Mouse (Mus musculus) frontal cortex, adult (tissue): ENCODE measurements around the gene Gga2.
A peak's percentile ranks its signal among the peaks of the same experiment; 100 is the strongest.

ENCODE experiments used
- ATAC-seq: cut with Nextera tagmentation; 2 replicates; pipeline ENCODE4 v1.9.2; 2017; ENCODE audit warnings: mild to moderate bottlenecking, moderate library complexity, mixed read lengths; ENCODE audit not compliant: low TSS enrichment

Gene Gga2

DNA sequence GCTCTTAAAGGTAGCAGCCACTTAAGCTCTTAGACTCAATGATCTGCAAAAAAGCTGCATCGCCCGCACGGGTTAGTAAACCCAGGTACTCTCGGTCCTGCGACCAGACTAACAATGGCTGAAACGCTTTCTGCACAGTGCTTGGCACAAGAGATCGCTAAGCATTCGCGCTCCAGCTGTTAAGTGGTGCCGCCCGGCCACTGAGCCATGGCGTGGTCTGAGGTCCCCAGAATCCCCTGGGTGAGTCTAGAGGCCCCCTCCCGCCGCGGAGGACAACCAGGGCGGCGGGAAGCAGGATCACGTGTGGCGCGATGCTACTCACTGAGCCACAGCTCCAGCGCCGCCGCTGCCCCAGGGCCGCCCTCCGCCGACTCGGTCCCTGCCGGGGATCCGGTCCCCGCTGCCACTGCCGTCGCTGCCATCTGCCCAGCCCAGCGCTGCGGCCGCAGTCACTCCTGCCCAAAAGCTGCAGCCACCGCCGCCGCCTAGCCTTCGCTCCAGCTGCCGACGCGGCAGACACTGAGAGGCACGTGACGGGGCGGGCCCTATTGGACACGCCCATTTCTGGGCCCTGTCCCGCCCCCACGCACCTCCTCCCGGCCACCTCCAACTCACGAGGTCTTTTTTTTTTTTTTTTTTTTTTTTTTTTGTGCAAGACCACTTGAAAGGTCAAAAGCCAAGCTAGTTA, at the start of gene Gga2:
TSS of gene Gga2 (minus strand) at position 556 of the 688 bp plus-strand sequence.
- ATAC-seq: peak; percentile 62

DNA sequence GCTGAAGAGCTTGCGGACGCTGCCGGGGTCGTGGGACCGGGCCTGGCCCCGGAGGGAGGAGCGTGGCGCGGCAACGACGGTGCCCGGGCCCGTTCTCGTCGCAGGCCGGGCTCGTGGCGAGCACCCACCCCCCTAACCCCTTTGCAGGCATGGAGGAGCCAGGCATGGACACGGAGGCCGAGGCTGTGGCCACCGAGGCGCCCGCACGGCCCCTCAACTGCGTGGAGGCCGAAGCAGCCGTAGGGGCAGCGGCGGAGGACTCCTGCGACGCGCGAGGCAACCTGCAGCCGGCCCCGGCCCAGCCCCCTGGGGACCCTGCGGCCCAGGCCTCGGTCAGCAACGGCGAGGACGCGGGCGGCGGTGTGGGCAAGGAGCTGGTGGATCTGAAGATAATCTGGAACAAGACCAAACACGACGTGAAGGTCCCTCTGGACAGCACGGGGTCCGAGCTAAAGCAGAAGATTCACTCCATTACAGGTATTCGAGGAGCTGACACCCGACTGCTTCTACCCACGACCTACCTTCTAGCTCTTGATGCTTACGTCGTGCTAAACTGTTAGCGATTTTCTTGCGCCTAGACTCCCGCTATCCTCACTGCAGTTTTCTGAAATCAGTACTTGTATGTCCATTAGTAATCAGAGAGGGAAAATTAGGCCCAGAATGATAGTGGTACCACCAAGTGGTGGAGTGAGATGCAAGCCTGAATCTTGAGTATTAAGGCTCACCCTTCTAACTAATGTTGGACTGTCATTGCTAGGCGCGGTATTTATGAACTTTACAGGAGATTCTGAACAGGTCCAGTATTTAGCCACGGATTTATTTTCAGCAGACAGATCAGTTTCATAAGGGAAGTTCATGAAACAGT, 46.7 kb upstream of the Gga2 start:
- ATAC-seq: peak; percentile 9; the same call in 1 of the 2 replicates

DNA sequence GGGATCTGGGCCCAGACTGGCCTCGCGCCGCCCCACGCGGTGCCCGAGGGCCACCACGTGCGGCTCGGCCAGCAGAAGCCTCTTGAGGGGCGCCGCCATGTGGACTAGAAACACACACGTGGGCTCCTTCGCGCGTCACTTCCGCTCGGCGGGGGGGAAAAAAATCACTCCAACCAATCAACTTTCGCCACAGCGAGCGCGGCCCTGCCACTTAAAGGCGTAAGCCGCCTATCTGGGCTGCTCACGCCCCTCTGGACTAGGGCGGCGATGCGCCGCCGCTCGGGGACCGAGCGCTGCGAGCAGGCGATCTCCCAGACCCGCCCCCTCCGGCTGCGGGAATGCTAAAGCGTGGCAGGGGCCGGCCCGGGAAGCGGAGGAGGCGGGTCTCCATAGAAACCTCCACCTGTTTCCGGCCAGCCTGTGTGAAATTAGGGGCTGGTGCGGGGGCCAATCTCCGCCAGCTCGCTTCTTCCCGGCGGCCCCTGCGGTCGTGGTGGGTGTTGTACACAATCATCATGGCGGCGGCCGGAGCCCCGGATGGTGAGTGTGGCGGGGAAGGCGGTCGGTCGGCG, 46.0 kb upstream of the Gga2 start, which contains the start of the genes Ubfd1 and Ears2:
TSS of gene Ubfd1 (plus strand) at position 231 of the 572 bp plus-strand sequence.
TSS of gene Ears2 (minus strand) at position 319 of the 572 bp plus-strand sequence.
- ATAC-seq: peak; percentile 96

DNA sequence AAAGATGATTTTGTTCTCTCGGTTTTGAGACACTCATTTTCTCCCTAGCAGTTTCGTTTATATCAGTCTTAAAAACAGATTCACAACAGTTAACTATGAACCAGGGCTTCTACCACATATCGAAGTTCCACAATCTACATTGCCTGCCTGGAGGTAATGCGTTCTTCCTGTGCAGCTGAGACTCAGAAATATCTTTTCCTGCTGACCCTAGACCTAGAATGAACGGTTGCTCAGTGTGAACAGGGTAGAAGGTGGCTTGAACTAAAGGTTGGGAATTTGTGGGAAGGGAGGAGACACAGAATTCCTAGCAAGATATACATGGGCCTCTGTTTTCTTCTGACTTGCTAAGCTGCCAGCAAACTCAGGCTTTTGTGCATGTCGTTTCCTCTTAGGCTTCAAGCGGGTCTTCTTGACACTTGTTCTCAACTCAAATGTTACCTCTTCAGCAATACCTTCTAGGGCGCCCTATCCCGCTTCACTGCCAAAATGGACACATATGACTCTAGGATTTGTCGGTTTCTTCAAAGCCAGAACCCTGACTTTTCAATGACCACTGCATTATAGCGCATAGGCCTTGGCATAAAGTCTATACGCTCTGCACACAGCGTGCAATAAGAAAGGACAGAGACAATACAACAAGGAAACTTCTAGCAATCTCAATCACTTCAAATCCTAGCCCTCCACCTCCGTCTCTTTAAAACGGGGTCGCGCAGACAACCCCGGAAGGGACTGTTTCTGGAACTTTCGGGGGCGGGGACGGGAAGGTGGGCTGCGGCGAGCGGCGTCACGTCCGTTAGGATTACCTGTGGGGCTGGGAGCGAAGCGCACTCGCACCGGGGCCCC, 45.3 kb upstream of the Gga2 start:
- ATAC-seq: peak; percentile 66

DNA sequence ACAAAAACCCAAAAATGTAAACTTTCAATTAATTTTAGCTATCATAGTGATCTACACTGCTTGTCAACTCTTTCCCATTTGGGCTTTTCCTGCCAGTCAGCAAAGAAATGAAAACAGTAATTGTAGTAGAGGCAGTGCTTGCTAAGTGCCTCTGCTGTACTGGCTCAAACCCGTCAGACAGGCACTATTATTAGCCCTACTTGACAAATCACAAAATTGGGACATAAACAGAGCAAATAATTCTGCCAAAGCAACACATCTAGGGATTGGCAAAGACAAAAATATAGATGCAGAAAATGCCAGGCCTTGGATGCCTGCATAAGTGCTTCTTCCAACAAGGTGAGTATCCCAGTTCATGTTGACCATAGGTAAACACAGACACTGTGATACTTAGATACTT, 44.6 kb upstream of the Gga2 start:
- ATAC-seq: no peak

DNA sequence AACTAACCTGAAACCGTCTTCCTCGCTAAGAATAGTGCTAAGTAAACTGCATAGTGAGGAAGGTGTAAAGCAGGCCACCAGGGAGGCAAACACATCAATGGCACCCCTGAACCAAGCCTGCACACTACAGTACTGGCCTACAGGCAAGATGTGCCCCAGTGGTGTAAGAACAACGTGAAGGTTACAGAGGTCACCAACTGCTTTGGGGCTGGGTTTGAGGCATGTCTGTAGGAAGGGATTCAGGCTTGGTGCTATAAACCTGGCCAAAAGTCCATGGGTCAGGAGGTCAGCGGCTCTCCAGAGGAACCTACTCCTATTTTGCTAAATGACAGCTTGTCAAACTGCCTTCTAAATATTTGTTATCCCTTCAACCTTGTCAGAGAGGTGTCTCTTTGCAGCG, 35.6 kb upstream of the Gga2 start:
- ATAC-seq: no peak

DNA sequence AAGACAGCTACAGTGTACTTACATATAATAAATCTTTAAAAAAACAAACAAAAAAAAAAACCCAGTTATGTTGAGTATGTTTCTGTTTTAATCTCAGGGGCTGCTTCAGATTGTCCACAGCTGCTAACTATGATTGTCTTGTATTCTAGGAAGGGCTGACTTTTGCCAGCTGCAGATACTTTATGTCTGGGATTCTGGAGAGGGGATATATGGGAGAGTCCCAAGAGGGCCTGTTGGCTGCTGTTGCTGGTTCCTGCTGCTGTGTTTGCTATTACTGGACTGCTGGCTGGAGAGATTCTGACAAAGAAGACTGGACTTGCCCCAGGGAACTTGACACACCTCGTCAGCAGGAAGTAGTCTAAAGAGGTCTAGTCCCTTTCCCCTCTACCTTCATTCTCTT, 29.8 kb upstream of the Gga2 start:
- ATAC-seq: no peak

DNA sequence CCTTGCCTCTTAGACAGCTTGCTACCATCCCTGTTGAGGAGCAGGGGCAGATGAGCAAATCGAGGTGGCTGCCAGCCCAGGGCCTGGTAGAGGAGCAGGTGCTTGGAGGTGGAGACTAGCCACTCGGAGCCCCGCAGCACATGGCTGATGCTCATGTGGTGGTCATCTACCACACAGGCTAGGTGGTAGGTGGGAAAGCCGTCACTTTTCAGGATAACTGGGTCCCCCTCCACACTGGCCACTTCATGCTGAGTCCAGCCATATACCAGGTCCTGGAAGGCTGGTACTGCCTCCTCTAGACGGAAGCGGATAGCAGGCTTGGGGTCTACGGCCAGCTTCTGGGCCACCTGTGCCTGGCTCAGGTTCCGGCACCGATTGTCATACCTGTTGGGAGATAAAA, 27.2 kb upstream of the Gga2 start:
- no peak for ATAC-seq

DNA sequence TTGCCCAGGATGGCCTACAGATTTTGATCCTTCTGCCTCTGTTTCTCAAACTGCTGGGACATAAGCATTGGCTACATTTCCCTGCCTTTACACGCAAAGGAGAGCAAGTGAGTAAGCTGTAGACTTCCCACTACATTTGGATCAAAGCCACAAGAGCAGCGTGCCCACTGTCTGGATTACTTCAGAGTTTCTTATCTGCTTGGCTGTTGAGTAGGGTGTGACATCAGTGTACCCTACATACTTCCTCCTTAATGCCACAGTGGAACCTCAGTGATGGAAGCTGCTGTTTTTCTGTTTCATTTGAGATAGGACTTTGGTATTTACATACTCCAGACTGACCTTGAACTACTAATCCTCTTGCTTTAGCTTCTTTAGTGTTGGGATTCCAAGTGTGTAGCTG, 25.8 kb upstream of the Gga2 start:
- no peak for ATAC-seq

DNA sequence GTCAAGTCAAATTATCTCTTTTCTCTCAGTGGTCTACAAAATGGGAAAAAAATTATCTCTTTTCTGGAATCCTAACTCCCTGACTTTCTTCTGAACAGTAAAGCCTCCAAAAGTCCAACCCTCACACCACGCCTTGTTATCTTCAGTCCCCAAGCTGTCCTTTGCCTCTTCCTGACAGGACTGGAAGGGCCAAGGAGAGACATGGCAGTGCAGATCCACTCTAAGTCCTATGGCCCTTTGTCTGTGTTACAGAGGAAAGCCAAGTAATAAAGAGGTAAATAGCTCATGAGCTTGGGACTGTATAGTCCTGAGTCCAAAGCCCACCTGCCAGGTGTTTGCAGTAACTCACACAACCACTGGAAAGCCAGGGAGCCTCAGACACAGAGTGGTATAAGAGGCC, 24.7 kb upstream of the Gga2 start:
- ATAC-seq: no peak

DNA sequence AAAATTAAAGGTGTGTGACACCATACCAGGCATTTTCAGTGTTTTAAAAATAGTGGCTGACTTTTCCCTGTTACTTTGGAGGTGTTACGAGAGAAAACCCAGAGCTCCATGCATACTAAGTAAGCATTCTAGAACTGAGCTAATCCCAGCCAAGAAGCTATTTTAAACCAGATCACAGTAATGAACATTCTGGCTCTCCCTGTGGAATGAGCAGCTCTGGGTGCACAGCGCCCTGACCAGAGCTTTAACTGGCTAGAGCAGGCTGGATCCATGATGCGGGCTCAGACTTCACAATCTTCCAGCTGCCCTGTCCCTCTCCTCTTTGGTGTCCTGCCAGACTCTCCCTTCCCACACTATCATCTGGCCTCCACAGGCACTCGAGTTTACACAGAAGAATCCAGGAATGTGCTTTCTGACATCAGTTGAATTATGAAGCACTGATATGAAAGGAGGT, 24.2 kb upstream of the Gga2 start:
- ATAC-seq: peak; percentile 99

DNA sequence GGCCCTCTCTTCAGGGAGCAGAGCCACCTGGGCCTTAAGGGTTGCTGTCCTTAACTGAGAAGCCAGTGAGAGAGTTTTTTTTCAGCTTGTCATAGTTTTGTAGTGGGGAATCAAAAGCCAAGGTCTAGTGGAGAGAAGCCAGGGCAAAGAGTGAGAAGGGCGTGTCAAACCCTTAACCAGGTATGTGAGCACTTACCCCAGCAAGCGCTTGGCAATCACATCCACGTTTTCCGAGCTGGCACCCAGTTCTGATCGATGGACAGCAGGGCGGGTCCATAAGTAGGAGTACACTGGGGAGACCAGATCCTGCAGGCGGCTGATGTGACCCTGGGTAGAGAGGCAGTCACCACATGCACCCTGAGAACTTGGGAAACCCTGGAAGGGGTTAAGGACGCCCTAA, 23.1 kb upstream of the Gga2 start:
- no peak for ATAC-seq

DNA sequence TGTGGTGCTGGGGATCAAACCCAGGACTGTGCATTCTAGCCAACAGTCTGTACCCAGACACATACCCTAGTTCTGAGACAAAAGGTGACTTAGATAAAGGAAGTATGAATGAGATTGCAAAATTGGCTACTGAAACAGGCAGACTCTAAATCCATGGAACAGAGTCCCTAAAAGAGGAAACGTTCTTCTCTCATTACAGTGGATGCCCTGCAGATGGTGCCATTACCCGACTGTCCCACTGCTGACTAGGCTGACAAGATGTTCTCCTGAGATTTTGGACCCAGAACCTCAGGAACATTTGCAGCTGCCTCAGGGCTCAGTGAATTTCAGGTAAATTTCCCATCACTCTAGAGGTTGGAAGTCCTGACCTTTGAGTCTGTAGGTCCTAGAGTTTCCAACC, 13.3 kb upstream of the Gga2 start:
- peak; percentile 59; the same call in 1 of the 2 replicates for ATAC-seq

DNA sequence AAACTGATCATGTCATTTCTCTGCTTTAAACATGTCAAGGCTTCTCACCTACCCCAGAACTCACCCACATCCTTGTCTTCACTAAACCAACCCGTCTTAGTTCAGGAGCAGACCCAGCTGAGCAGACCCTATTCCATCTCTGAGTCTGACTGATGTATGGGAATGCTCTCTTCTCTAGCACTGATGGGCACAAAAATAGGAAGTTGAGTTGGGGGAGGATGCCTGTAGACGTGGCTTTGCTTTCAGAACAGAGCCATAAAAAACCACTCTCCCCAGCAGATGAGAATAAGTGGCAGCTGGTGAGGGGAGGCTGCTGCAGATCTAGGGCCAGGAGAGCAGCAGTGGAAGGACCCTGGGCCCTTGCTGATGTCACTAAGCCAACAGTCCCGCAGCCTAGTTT, 12.3 kb upstream of the Gga2 start:
- no peak for ATAC-seq

DNA sequence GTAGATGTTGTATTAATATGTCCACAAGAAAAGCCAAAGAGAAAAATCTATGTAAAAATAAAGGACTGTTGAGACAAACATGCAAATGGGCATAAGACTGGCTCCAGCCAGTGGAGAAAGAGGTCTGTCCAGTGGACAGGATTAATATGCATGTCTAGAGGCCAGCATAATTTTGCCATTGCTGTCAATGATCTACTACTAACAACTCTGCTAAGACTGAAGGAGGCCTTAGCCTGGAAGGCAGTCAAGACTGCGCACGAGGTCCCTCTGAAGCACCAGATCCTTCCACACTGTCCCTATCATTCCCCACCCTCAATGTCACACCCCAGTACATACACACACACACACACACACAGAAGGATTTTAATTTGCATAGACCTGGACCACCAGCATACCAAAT, 1.1 kb upstream of the Gga2 start:
- ATAC-seq: no peak

DNA sequence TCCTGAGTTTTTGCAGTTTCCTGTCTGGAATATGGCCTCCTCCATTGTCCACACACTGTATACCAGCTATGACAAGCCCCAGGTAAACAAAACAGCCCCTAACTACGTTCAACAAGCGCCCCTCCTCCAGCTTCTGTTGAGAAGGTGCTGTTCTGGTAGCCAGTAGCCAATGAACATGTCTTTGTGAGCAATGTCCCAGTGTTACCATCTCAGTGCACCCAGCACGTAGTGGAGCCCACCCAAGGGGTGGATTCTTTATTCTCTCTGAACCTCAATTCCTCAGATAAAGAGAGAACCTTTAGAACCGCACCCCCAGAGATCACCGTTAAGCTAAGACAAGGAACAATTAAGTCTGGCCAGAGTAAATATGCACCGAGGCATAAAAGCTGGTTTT, 752 bp downstream of the Gga2 start:
- ATAC-seq: peak; percentile 29

DNA sequence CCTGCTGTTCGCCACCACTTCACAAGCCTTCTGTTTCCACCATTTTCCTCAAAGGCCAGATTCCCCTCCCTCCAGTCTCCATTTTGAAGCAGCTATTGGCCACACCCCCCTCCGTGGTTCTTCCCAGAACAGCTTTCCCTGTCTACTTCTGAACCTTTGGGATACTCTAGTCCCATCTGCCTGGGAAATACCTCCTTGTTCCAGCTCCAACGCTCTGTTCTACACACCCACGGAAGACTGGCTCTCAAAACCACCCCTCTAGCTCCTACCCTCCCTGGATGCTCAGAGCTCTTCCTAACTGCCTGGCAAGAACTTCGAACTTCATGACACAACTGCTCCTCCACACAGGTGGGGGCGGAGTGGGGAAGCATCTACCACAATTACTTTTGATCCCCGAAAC, 2.0 kb downstream of the Gga2 start:
- peak; percentile 66 for ATAC-seq

DNA sequence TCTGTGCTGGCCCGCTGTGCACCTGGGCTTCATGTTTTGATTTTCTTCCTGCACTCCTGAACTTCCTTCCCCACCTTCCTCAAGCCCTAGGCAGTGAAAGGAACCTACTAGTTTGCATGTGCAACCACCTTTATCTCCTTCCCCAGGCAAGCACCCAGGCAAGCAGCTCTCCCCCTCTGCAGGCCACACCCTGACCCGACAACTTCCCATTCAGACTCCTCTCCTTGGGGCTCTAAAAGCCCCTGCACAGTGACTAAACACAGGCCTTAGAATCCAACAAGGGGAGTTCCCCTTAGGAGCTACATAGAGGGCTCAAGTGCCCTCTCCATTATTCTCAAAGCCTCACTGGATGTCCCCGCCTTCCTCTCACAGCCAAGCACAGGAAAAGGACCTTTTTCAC, 2.8 kb downstream of the Gga2 start:
- ATAC-seq: no peak

DNA sequence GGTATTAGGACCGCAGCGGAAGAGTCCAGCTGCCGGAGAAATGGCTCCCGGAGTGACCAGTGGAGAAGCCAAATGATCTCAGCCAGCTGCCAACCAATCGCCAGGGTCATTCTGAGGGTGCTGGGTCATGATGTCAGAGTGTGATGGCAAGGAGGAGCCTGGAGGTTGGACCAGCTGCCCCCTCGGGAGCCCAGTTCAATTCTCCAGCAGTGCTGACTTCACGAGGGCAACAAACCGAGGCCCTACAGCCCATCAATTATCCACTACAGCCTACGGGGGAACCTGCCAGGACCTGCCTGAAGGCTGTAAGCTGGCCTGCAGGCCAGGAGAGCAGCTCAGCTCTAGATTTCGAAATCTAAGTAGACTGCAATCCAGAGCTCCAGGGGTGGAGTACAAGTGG, 5.3 kb downstream of the Gga2 start:
- ATAC-seq: no peak

DNA sequence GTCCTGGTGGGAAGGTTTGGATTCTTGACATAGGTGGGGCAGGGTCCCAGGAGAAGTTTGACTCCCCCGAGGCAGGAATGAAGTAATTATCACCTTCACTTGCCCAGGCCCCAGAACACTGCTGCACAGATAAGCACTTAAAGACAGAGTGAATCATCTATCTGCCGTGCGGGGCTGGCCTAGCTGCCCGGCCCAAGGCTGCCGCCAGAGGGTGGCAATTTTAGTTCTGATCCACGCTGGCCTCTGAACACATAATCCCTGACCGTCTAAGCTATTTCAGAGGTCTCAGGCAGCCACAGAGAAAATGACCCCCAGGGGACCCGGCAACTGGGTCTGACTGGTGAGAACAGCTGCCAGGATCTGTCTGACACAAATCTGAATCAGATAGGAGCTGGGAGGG, 5.9 kb downstream of the Gga2 start:
- ATAC-seq: no peak

DNA sequence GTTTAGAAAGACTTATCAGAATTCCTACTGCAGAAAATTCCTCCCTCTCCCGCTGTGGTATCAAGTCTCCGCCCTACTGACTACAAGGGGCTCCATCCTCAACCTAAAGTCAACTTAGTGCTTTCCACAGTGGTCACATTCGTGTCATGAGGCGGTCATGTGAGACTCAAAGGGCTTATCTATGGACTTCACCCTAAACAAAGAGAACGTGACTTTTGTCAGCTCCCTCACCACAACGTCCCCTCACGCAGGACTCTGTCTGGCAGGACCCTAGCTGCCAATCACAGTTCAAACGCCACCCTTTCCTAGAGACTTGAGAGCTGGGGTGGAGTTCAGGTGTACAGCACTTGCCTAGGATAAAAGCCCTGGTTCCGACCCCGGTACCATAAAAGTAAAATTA, 8.1 kb downstream of the Gga2 start:
- no peak for ATAC-seq

DNA sequence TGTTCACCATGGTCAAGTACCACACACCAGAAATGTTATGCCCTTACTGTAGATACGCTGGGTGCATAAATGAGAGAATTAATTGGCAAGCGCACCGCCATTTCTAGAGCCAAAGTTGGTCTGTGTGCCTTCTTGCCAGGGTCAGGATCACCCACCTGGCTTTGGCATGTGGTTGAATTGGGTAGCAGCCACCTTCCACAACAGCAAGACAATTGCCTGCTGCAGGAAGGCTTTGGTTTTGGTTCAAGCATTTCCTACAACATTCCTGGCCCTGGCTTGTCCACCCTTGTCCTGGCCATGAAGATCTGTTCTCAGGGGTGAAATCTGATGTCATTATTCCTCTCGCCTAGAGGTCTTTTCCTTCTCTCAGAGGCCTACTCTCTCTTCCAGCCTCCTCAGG, 8.7 kb downstream of the Gga2 start:
- no peak for ATAC-seq
